Mouse (Mus musculus): ENCODE results near the gene Snd1. TPM values are rescaled to one million over a fixed set of nuclear protein-coding genes. Genes with fewer than 3 reads are reported as not detected.

Gene Snd1
- polyA plus RNA-seq, 1 experiment = 58.9 TPM

- peaks cover 16% of the 10 kb centered on the region for H3K4me1 ChIP-seq (ENCODE audit: control insufficient read depth, insufficient read depth, low read length)
- H3K27ac ChIP-seq (ENCODE audit: insufficient read depth, low read depth, low read length) = no peak overlapping the region
Measured at GRCm38 (mm10) chr6:28706108-28706975, 231.4 kb downstream of the Snd1 start.

GRCm38 (mm10) chr6:28706976-28707592, 232.1 kb downstream of the Snd1 start:
- no peak overlapping the region for H3K4me3 ChIP-seq (ENCODE audit: insufficient read depth, low read length)
- no peak overlapping the region for H3K27ac ChIP-seq (ENCODE audit: insufficient read depth, low read depth, low read length)
- no peak for TF ChIP-seq CTCF (IDR thresholded peaks at IDR 0.05; ENCODE audit: low read depth, low read length)
- no peak for TF ChIP-seq POLR2A (IDR thresholded peaks at IDR 0.05; ENCODE audit: borderline replicate concordance, low read depth, low read length)
- H3K4me1 ChIP-seq (ENCODE audit: control insufficient read depth, insufficient read depth, low read length) = peaks cover 16% of the 10 kb centered on the region

More at GRCm38 (mm10) chr6:28706108-28706975, 231.4 kb downstream of the Snd1 start:
- no peak overlapping the region for H3K4me3 ChIP-seq (ENCODE audit: insufficient read depth, low read length)
- no peak for TF ChIP-seq CTCF (IDR thresholded peaks at IDR 0.05; ENCODE audit: low read depth, low read length)
- TF ChIP-seq POLR2A (IDR thresholded peaks at IDR 0.05; ENCODE audit: borderline replicate concordance, low read depth, low read length) = no peak

GRCm38 (mm10) chr6:28710035-28710434, 235.1 kb downstream of the Snd1 start:
- Histone ChIP-seq H3K4me1 (ENCODE audit: control insufficient read depth, insufficient read depth, low read length) (peaks cover 18% of the 10 kb centered on the region), H3K4me3 (ENCODE audit: insufficient read depth, low read length) (no peak overlapping the region), H3K27ac (ENCODE audit: insufficient read depth, low read depth, low read length) (no peak overlapping the region)
- TF ChIP-seq POLR2A (IDR thresholded peaks at IDR 0.05; ENCODE audit: borderline replicate concordance, low read depth, low read length) (no peak), CTCF (IDR thresholded peaks at IDR 0.05; ENCODE audit: low read depth, low read length) (no peak)

GRCm38 (mm10) chr6:28717203-28717844, 242.4 kb downstream of the Snd1 start:
- Histone ChIP-seq H3K4me1 (ENCODE audit: control insufficient read depth, insufficient read depth, low read length) (peaks cover 9% of the 10 kb centered on the region), H3K4me3 (ENCODE audit: insufficient read depth, low read length) (no peak overlapping the region), H3K27ac (ENCODE audit: insufficient read depth, low read depth, low read length) (no peak overlapping the region)
- TF ChIP-seq POLR2A (IDR thresholded peaks at IDR 0.05; ENCODE audit: borderline replicate concordance, low read depth, low read length) = no peak
- TF ChIP-seq CTCF (IDR thresholded peaks at IDR 0.05; ENCODE audit: low read depth, low read length) = no peak

GRCm38 (mm10) chr6:28717845-28718237, 242.9 kb downstream of the Snd1 start:
- TF ChIP-seq POLR2A (IDR thresholded peaks at IDR 0.05; ENCODE audit: borderline replicate concordance, low read depth, low read length) = no peak
- no peak for TF ChIP-seq CTCF (IDR thresholded peaks at IDR 0.05; ENCODE audit: low read depth, low read length)
- peaks cover 9% of the 10 kb centered on the region for H3K4me1 ChIP-seq (ENCODE audit: control insufficient read depth, insufficient read depth, low read length)

DNA sequence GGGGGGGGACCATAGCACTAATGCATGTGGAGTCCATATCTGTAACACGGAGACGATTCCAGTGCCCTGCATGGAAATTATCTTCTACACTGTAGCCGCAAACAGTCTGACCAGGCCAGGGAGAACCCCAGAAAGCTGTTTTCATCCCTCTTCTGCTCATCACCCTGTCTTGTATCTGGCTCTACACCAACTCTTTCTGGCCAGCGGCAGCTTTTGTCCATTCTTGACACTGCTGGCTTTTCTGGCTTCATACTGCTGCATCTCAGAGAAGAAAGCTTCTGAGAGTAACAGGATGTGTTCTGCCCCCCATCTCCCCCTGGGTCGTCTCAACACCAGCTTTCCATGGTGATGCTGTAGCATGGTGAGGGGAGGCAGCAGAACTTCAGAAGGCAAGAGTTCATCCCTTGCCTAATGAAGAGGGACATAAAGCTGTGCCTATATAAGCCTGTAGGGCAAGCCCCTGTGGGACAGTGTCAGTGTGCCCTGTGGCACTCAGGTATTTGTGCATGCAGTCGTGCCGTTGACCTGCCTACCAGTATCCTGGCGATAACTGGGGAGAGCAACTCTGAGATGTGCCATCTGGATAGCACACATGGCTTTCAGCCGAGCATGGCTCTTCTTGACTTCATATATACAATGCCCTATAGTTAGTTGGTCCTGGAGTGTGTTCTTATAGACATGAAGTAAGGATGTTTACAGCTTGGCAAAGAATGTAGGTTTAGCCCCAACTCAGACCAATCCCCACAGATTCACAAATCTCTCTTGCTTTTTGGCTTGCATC, 245.6 kb downstream of the Snd1 start:
- Histone ChIP-seq H3K27ac (ENCODE audit: insufficient read depth, low read depth, low read length) (no peak overlapping the region), H3K4me3 (ENCODE audit: insufficient read depth, low read length) (no peak overlapping the region), H3K4me1 (ENCODE audit: control insufficient read depth, insufficient read depth, low read length) (peaks cover 12% of the 10 kb centered on the region)
- no peak for TF ChIP-seq POLR2A (IDR thresholded peaks at IDR 0.05; ENCODE audit: borderline replicate concordance, low read depth, low read length)
- no peak for TF ChIP-seq CTCF (IDR thresholded peaks at IDR 0.05; ENCODE audit: low read depth, low read length)

More at GRCm38 (mm10) chr6:28717845-28718237, 242.9 kb downstream of the Snd1 start:
- no peak overlapping the region for H3K27ac ChIP-seq (ENCODE audit: insufficient read depth, low read depth, low read length)
- H3K4me3 ChIP-seq (ENCODE audit: insufficient read depth, low read length) = no peak overlapping the region

DNA sequence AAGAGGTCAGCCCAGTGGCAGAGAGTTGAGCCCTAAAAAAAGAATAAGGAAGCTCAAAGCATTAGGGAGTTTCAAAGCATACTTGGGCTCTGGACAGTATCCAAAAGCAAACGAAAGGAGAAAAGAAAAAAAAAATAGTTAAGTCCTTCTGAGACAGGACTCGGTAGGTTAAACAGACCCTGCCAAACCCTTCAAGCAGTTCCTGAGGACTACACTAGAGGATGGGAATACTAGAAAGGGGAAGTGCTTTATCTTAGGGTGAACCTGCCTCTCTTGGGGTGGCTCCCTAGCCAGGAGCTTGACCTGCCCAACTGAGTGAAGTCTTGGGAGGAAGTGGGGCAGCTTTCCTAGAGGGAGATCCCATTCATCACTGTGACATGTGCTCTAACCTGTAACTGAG, 248.1 kb downstream of the Snd1 start:
- TF ChIP-seq CTCF (IDR thresholded peaks at IDR 0.05; ENCODE audit: low read depth, low read length) (no peak), POLR2A (IDR thresholded peaks at IDR 0.05; ENCODE audit: borderline replicate concordance, low read depth, low read length) (no peak)
- 0 out of 2 replicates have a peak overlapping the region, but pooled peaks have one; percentile 3 for H3K27ac ChIP-seq (ENCODE audit: insufficient read depth, low read depth, low read length)
- H3K4me1 ChIP-seq (ENCODE audit: control insufficient read depth, insufficient read depth, low read length) = peaks cover 14% of the 10 kb centered on the region
- no peak overlapping the region for H3K4me3 ChIP-seq (ENCODE audit: insufficient read depth, low read length)

- H3K4me1 ChIP-seq (ENCODE audit: control insufficient read depth, insufficient read depth, low read length) = peaks cover 28% of the 10 kb centered on the region
Measured at GRCm38 (mm10) chr6:28724776-28725175, 249.8 kb downstream of the Snd1 start.

DNA sequence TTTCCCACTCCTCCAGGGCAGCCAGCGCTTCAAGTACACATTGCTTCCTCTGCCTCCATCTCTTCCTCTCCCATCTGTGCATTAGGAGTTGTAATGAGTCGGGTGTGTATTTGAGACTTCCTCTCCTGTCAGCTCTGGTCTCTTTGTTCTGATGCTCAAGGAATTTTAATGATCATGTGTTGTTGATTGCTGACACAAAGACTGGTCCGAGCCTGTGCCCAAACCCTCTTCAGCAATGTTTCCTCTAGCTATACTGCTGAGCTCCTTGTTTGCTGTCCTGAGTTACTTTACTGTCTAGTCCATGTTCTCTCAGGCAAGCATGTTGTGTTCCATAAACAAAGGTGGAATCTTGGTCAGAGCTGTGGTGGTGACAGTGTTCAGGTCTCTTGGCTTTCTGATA, 254.3 kb downstream of the Snd1 start:
- Histone ChIP-seq H3K4me3 (ENCODE audit: insufficient read depth, low read length) (no peak overlapping the region), H3K27ac (ENCODE audit: insufficient read depth, low read depth, low read length) (peak overlapping the region; percentile 48), H3K4me1 (ENCODE audit: control insufficient read depth, insufficient read depth, low read length) (peaks cover 22% of the 10 kb centered on the region)
- no peak for TF ChIP-seq CTCF (IDR thresholded peaks at IDR 0.05; ENCODE audit: low read depth, low read length)

More at GRCm38 (mm10) chr6:28724776-28725175, 249.8 kb downstream of the Snd1 start:
- no peak overlapping the region for H3K27ac ChIP-seq (ENCODE audit: insufficient read depth, low read depth, low read length)
- no peak overlapping the region for H3K4me3 ChIP-seq (ENCODE audit: insufficient read depth, low read length)
- TF ChIP-seq CTCF (IDR thresholded peaks at IDR 0.05; ENCODE audit: low read depth, low read length) = no peak
- TF ChIP-seq POLR2A (IDR thresholded peaks at IDR 0.05; ENCODE audit: borderline replicate concordance, low read depth, low read length) = no peak
